Mouse (Mus musculus): ENCODE measurements around the gene Tph1. TPM values are rescaled to one million over a fixed set of nuclear protein-coding genes. Genes with fewer than 3 reads are reported as not detected.
"Not testable (repeated sequence)": the region's sequence is repeated elsewhere in the genome, so short reads cannot be mapped to it uniquely, and the experiment has no call there.

The Tph1 gene
- polyA plus RNA-seq (2017; shearing (Covaris generic)) = under 1 TPM in 1 of 2 experiments, not detected in 1; 0.99 TPM

DNA sequence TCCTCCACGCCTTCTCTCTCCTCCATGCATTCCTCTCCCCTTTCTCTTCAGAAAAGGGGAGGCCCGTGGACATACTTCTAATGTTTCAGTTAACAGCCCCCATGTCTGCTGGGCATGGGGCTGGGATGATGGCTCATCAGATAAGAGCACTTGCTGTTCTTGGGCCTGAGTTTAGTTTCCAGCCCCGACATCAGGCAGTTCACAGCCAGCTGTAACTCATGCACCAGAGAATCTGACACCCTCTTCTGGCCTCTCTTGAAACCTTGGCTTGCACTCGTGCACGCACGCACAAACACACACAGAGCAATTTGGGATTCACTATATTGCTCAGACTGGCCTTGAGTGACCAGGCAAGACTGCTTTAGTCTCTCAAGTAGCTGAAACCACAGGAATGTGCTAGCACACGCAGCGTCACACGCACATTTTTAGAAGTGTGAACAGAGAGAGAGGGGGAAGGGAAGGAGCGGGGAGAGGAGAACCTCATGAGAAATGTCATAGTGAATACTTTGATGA is at the start of gene Tph1:
Tph1 (minus strand) TSS at position 378 of the 513 bp plus-strand sequence.
- no peak for ATAC-seq

DNA sequence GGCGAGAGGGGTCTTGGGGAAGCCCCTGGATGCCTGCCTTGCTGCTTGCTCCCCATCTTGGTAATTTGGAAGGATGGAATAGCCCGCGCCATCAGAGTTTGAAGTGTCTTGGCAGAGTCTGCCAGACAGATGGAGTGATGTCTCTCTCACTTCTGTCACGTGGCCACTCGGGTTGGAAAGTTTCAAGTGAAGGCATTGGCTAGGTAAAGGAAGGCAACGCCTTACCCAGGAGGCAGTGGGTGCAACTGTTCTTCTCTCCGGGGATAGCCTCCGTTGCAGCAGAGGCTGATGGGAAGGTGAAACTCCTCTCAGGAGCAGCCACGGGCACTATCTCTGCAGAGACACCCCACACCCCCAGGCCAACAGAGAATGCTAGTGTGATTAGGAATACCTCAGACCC is 48.1 kb upstream of the Tph1 start:
- ATAC-seq = no peak

- no peak for ATAC-seq
Measured at GRCm38 (mm10) chr7:46719526-46719925, 47.2 kb upstream of the Tph1 start.

- ATAC-seq = no peak
Measured at GRCm38 (mm10) chr7:46718591-46719270, 46.4 kb upstream of the Tph1 start.

DNA sequence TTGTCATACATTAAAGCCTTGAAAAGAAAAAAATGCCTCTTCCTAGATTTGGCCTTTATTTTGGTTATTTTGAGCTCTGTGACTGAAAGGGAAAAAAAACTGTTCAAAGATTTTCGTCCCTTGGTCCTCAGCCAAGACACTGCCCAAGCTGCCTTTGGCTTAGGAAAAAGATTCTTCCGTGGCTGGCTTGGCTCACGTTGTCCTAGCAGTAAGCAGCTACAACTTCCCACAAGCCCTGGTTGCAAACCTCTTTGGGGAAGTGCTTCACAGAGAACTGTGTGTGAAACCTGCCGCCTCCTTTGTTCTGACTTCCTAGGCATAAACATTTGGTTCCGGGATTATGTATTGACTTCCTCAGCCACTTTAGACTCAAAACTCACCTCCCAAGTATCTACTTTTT is 44.6 kb upstream of the Tph1 start:
- ATAC-seq = no peak

- ATAC-seq = no peak
Measured at GRCm38 (mm10) chr7:46715600-46715999, 43.3 kb upstream of the Tph1 start, which contains the start of gene Saa3. Saa3 (minus strand) TSS chr7:46715700.

DNA sequence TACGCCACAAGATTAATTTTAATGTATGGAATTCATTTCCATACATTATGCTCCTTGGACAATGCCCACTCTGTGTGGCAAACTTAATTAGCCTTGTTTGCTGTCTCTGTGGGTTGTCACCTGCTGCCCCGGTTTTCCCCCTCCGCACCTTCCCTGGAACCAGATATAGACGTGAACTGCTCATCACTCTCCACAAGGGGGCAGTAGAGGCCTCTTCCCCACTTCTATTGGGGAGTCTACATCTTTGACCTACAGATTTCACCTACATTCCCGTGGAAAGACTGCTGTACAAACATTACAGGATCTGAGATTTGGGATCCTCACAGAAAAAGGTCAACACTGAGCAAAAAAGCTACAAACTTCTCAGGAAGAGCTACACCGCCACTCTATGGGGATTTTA is 42.2 kb upstream of the Tph1 start:
- peak; percentile 33 for ATAC-seq

GRCm38 (mm10) chr7:46712250-46712649 is 39.9 kb upstream of the Tph1 start:
- ATAC-seq = no peak

GRCm38 (mm10) chr7:46710390-46710844 is 38.1 kb upstream of the Tph1 start, which contains the start of gene Saal1:
Saal1 (minus strand) TSS chr7:46710680.
- peak; percentile 96 for ATAC-seq

- no peak for ATAC-seq
Measured at GRCm38 (mm10) chr7:46700521-46701025, 28.2 kb upstream of the Tph1 start.

GRCm38 (mm10) chr7:46696754-46697153 is 24.4 kb upstream of the Tph1 start:
- no peak for ATAC-seq

GRCm38 (mm10) chr7:46686827-46687226 is 14.5 kb upstream of the Tph1 start:
- ATAC-seq = no peak

DNA sequence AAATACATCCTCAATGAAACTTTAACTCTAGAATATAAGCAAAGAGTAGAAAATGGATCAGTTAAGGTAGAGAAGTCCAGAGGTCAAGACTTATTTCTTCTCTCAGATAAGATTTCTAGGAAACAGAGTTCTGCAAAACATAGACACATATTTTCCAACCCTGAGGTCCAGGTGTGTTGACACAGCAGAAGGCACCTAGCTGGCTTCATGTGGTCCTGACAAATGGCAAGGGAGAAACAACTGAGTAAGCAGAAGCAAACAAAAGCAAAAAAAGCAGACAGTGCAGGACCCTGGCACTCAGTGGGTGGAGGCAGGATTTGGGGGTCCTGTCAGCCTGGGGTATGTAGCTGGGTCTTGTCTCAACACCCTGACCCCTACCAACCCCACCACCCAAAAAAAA is 8.4 kb upstream of the Tph1 start:
- no peak for ATAC-seq

GRCm38 (mm10) chr7:46679044-46679443 is 6.7 kb upstream of the Tph1 start:
- not testable (repeated sequence) for ATAC-seq

DNA sequence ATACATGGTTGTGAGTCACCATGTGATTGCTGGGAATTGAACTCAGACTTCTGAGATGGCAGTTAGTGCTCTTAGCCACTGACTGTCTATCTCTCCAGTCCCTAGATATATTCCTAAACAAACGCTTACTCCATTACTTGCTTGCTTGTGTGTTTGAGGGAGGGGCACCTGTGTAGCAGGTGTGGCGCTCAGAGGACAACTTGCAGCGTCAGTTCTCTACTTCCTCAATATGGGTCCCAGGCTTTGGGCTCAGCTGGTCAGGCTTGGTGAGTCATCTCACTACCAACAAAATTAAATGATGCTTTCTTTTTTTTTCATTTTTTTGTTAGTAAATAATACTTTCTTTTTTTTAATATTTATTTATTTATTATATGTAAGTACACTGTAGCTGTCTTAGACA is 6.1 kb upstream of the Tph1 start:
- no peak for ATAC-seq

DNA sequence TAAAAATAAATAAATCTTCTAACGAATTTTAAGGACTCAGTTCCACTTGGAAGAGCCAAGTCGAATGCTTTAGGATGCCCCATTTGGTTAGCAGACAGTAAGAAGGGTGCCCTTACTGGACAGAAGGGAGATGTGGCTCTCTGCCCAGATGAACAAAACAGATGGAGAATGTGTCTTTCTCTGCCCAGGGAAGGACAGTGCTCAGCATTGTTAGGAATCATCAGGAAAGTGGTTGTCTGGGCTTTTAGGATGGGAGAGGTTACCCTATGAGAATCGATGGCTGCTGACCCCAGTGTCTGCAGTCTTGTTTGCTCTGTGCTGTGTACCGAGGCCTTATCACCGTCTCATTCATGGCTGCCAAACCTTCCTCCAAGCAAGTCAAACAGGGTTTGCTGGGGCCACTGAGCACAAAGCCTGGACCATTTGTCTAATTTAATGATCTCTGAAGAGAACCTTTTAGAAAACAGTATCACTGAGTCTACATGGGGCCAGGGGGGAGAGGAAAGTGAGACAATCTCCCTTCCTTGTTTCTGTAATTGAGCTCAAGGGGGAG is 4.5 kb upstream of the Tph1 start:
- no peak for ATAC-seq

DNA sequence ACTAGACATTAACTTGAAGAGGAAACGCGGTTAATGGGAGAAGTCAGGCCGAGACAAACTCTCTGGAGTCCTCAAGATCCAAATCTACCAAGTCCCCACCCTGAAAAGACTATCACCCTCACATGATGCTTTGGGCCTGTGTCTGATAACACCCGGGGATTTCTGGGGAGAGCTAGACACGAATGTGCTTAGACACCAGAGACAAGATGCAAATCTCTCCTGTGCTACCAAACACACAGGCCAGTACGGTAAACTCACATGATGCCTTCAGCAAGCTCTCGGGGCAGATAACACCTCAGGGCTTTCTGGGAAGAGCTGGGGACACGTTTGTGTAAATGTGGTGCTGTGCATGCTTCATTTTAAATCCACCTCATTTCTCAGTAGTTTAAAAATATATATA is 3.5 kb upstream of the Tph1 start:
- ATAC-seq = no peak

GRCm38 (mm10) chr7:46675061-46675460 is 2.7 kb upstream of the Tph1 start:
- no peak for ATAC-seq

- no peak for ATAC-seq
Measured at GRCm38 (mm10) chr7:46667256-46667655, 5.1 kb downstream of the Tph1 start.

DNA sequence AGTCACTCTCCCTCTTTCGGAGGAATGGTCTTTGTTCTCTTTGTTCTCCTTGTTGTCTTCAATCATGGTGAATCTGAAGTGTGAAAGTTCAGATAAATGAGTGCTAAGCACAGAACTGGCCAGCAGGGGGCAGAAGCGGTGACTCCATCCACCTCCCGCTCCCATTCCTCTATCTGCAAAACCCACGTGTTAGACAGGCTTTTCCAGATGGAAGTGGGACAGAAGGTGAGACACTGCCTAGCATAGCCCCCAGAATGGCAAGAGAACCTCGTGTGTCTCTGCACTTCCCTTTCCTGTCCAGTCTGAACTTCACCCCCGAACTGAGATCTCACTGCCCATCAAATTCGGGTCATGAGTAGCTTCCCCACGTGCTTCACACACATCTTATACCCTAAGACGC is 7.1 kb downstream of the Tph1 start:
- no peak for ATAC-seq

GRCm38 (mm10) chr7:46661591-46662090 is 10.7 kb downstream of the Tph1 start:
- ATAC-seq = no peak

GRCm38 (mm10) chr7:46652279-46652678 is 20.1 kb downstream of the Tph1 start:
- no peak for ATAC-seq

DNA sequence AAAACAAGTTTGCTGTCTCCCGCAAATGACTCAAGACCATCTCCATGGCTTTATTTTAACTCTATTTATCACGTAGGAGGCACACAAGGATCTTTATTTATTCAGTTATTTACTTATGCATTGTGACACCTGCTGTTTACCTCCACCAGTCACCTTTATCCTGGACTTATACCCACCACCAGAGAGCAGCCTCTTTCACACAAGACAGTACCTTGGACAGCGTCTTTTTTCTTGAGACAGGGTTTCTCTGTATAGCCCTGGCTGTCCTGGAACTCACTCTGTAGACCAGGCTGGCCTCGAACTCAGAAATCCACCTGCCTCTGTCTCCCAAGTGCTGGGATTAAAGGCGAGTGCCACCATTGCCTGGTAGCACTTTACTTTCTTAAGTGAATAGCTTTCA is 22.1 kb downstream of the Tph1 start:
- not testable (repeated sequence) for ATAC-seq

All from activated CD4-positive, CD25-positive, alpha-beta regulatory T cell, adult 4 months (primary cell).